Mouse (Mus musculus) MEL (cell line): Measurements from ENCODE around the gene Tsc22d1. TPM values are rescaled to one million over a fixed set of nuclear protein-coding genes. Genes with fewer than 3 reads are reported as not detected.

Experiments
- DNase-seq: peaks from one replicate; pipeline ENCODE4 v3.0.0; 2011; ENCODE audit warnings: low read depth, low spot score
- H3K27ac ChIP-seq: 2 replicates; pipeline ENCODE4 v1.5.1; 2012; ENCODE audit warnings: low read depth, mild to moderate bottlenecking, control low read depth, low read length, moderate library complexity; ENCODE audit not compliant: control insufficient read depth
- H3K27me3 ChIP-seq, 2 experiments: fragments of 150-350 bp in 1 of 2; sonication (generic) in 1 of 2; 2 replicates each; pipeline ENCODE4 v1.6.1; 2012; ENCODE audit warnings: low read length in 2 of 2, mild to moderate bottlenecking in 2 of 2, improper control_type of control experiment in 1 of 2, moderate library complexity in 1 of 2; ENCODE audit not compliant: insufficient read depth in 2 of 2, control insufficient read depth in 1 of 2
- H3K36me3 ChIP-seq, 2 experiments: 2 replicates each; pipeline ENCODE4 v1.6.1; 2012 to 2014; ENCODE audit warnings: low read length in 2 of 2, improper control_type of control experiment in 1 of 2, inconsistent platforms in 1 of 2, mild to moderate bottlenecking in 1 of 2; ENCODE audit not compliant: insufficient read depth in 2 of 2, control insufficient read depth in 1 of 2
- H3K4me1 ChIP-seq, 2 experiments: fragments of 150-350 bp in 1 of 2; sonication (generic) in 1 of 2; 2 replicates each; pipeline ENCODE4 v1.6.1; 2012; ENCODE audit warnings: low read length in 2 of 2, improper control_type of control experiment in 1 of 2, mild to moderate bottlenecking in 1 of 2; ENCODE audit not compliant: insufficient read depth in 2 of 2, control insufficient read depth in 1 of 2
- H3K4me3 ChIP-seq, 2 experiments: fragments of 150-350 bp in 1 of 2; sonication (generic) in 1 of 2; 2 replicates each; pipeline ENCODE4 v1.5.1; 2012; ENCODE audit warnings: low read depth in 2 of 2, low read length in 2 of 2, mild to moderate bottlenecking in 2 of 2, moderate library complexity in 2 of 2, control low read depth in 1 of 2, improper control_type of control experiment in 1 of 2; ENCODE audit not compliant: control insufficient read depth in 1 of 2, insufficient read depth in 1 of 2
- H3K79me2 ChIP-seq: 2 replicates; pipeline ENCODE4 v1.6.1; 2012; ENCODE audit warnings: mild to moderate bottlenecking, low read length, moderate library complexity; ENCODE audit not compliant: control insufficient read depth, poor library complexity, insufficient read depth
- H3K9ac ChIP-seq: 2 replicates; pipeline ENCODE4 v1.6.1; 2012; ENCODE audit warnings: low read depth, mild to moderate bottlenecking, control low read depth, low read length, moderate library complexity; ENCODE audit not compliant: control insufficient read depth, poor library complexity, severe bottlenecking
- H3K9me3 ChIP-seq: fragments of 150-350 bp; sonication (generic); replicated peaks from 2 replicates; pipeline ENCODE4 v1.6.1; 2012; ENCODE audit warnings: mild to moderate bottlenecking, low read length, improper control_type of control experiment, moderate library complexity; ENCODE audit not compliant: insufficient read depth
- CHD1 ChIP-seq: IDR thresholded peaks from 2 replicates; pipeline ENCODE4 v1.6.1; 2012; ENCODE audit warnings: low read depth, mild to moderate bottlenecking, inconsistent platforms, low read length, improper control_type of control experiment
- EP300 ChIP-seq, 2 experiments: IDR thresholded peaks; 2 replicates each; pipeline ENCODE4 v1.6.1; 2011; ENCODE audit warnings: improper control_type of control experiment in 2 of 2, low read length in 2 of 2, low read depth in 1 of 2, mild to moderate bottlenecking in 1 of 2
- ETS1 ChIP-seq: IDR thresholded peaks from 2 replicates; pipeline ENCODE4 v1.6.1; 2012; ENCODE audit warnings: low read depth, mild to moderate bottlenecking, inconsistent platforms, low read length, improper control_type of control experiment, moderate library complexity
- HCFC1 ChIP-seq: IDR thresholded peaks from 2 replicates; pipeline ENCODE4 v1.6.1; 2012; ENCODE audit warnings: low read depth, mild to moderate bottlenecking, inconsistent platforms, low read length, improper control_type of control experiment, moderate library complexity
- KAT2A ChIP-seq: conservative IDR thresholded peaks from 2 replicates; pipeline ENCODE4 v1.6.1; 2012; ENCODE audit warnings: low read depth, low read length, improper control_type of control experiment, inconsistent platforms
- MAFK ChIP-seq: IDR thresholded peaks from 2 replicates; pipeline ENCODE4 v1.6.1; 2011; ENCODE audit warnings: low read depth, mild to moderate bottlenecking, low read length, improper control_type of control experiment, borderline replicate concordance
- MAX ChIP-seq: IDR thresholded peaks from 2 replicates; pipeline ENCODE4 v1.6.1; 2011; ENCODE audit warnings: low read length, improper control_type of control experiment
- MAZ ChIP-seq: IDR thresholded peaks from 2 replicates; pipeline ENCODE4 v1.6.1; 2012; ENCODE audit warnings: low read depth, mild to moderate bottlenecking, inconsistent platforms, low read length, improper control_type of control experiment
- MEF2A ChIP-seq: IDR thresholded peaks from 2 replicates; pipeline ENCODE4 v1.6.1; 2014; ENCODE audit warnings: low read depth, mild to moderate bottlenecking, inconsistent platforms, low read length, improper control_type of control experiment; ENCODE audit not compliant: poor library complexity, insufficient replicate concordance, severe bottlenecking; ENCODE audit errors: extremely low read depth
- MXI1 ChIP-seq: IDR thresholded peaks from 2 replicates; pipeline ENCODE4 v1.6.1; 2011; ENCODE audit warnings: mild to moderate bottlenecking, low read depth, low read length, improper control_type of control experiment
- MYB ChIP-seq: IDR thresholded peaks from 2 replicates; pipeline ENCODE4 v1.6.1; 2011; ENCODE audit warnings: mild to moderate bottlenecking, low read depth, low read length, improper control_type of control experiment
- MYC ChIP-seq: IDR thresholded peaks from 2 replicates; pipeline ENCODE4 v1.6.1; 2011; ENCODE audit warnings: low read depth, mild to moderate bottlenecking, low read length, improper control_type of control experiment, moderate library complexity
- NRF1 ChIP-seq: IDR thresholded peaks from 2 replicates; pipeline ENCODE4 v1.6.1; 2014; ENCODE audit warnings: low read depth, mild to moderate bottlenecking, inconsistent platforms, low read length, improper control_type of control experiment, moderate library complexity; ENCODE audit not compliant: poor library complexity, insufficient read depth, severe bottlenecking
- POLR2A ChIP-seq, 2 experiments: IDR thresholded peaks; 2 replicates each; pipeline ENCODE4 v1.6.1; 2011 to 2012; ENCODE audit warnings: low read length in 2 of 2, mild to moderate bottlenecking in 2 of 2, control low read depth in 1 of 2, improper control_type of control experiment in 1 of 2, low read depth in 1 of 2, moderate library complexity in 1 of 2; ENCODE audit not compliant: control insufficient read depth in 1 of 2, insufficient read depth in 1 of 2, poor library complexity in 1 of 2
- RAD21 ChIP-seq: IDR thresholded peaks from 2 replicates; pipeline ENCODE4 v1.6.1; 2011; ENCODE audit warnings: mild to moderate bottlenecking, low read depth, low read length, improper control_type of control experiment
- RCOR1 ChIP-seq: IDR thresholded peaks from 2 replicates; pipeline ENCODE4 v1.6.1; 2012; ENCODE audit warnings: low read depth, mild to moderate bottlenecking, inconsistent platforms, low read length, improper control_type of control experiment
- SIN3A ChIP-seq: IDR thresholded peaks from 2 replicates; pipeline ENCODE4 v1.6.1; 2012; ENCODE audit warnings: low read length, improper control_type of control experiment, inconsistent platforms
- SMC3 ChIP-seq: IDR thresholded peaks from 2 replicates; pipeline ENCODE4 v1.6.1; 2011; ENCODE audit warnings: low read depth, low read length, improper control_type of control experiment
- TAL1 ChIP-seq: IDR thresholded peaks from 2 replicates; pipeline ENCODE4 v1.6.1; 2012; ENCODE audit warnings: mild to moderate bottlenecking, inconsistent platforms, low read length, moderate library complexity, mixed read lengths
- TBP ChIP-seq: IDR thresholded peaks from 2 replicates; pipeline ENCODE4 v1.8.0; 2011; ENCODE audit warnings: low read depth, low read length, improper control_type of control experiment
- TCF12 ChIP-seq: IDR thresholded peaks from 2 replicates; pipeline ENCODE4 v1.6.1; 2014; ENCODE audit warnings: low read depth, mild to moderate bottlenecking, inconsistent platforms, low read length, improper control_type of control experiment, moderate library complexity
- USF1 ChIP-seq: IDR thresholded peaks from 2 replicates; pipeline ENCODE4 v1.6.1; 2014; ENCODE audit warnings: low read depth, mild to moderate bottlenecking, inconsistent platforms, low read length, improper control_type of control experiment, moderate library complexity
- USF2 ChIP-seq, 2 experiments: IDR thresholded peaks; 2 replicates each; pipeline ENCODE4 v1.6.1; 2011 to 2012; ENCODE audit warnings: improper control_type of control experiment in 2 of 2, low read length in 2 of 2, borderline replicate concordance in 1 of 2, inconsistent platforms in 1 of 2, low read depth in 1 of 2, mild to moderate bottlenecking in 1 of 2; ENCODE audit not compliant: insufficient read depth in 1 of 2
- polyA plus RNA-seq, 2 experiments: library from polyadenylated mRNA; stranded (reverse) in 1 of 2; unstranded in 1 of 2; fragments of >175 nt in 1 of 2; fragments of >200 nt in 1 of 2; gene quantifications; 2 replicates each; pipeline versions ENCODE4 v1.2.1 to v1.2.4; 2012; ENCODE audit warnings: low replicate concordance in 2 of 2, low read depth in 1 of 2; ENCODE audit not compliant: insufficient read length in 2 of 2, insufficient read depth in 1 of 2, missing spikeins in 1 of 2
- total RNA-seq: library from RNA; depleted of rRNA; stranded (reverse); fragments of 300-350 nt; gene quantifications from 2 replicates; pipeline ENCODE4 v1.2.3, GENCODE M21; 2012; rRNA removed

The Tsc22d1 gene
- total RNA-seq (6.1 and 7.6 TPM in 2 replicates), polyA plus RNA-seq (10 to 100 TPM in 1 of 2 experiments, not detected in 1; 15.9 TPM)

DNA sequence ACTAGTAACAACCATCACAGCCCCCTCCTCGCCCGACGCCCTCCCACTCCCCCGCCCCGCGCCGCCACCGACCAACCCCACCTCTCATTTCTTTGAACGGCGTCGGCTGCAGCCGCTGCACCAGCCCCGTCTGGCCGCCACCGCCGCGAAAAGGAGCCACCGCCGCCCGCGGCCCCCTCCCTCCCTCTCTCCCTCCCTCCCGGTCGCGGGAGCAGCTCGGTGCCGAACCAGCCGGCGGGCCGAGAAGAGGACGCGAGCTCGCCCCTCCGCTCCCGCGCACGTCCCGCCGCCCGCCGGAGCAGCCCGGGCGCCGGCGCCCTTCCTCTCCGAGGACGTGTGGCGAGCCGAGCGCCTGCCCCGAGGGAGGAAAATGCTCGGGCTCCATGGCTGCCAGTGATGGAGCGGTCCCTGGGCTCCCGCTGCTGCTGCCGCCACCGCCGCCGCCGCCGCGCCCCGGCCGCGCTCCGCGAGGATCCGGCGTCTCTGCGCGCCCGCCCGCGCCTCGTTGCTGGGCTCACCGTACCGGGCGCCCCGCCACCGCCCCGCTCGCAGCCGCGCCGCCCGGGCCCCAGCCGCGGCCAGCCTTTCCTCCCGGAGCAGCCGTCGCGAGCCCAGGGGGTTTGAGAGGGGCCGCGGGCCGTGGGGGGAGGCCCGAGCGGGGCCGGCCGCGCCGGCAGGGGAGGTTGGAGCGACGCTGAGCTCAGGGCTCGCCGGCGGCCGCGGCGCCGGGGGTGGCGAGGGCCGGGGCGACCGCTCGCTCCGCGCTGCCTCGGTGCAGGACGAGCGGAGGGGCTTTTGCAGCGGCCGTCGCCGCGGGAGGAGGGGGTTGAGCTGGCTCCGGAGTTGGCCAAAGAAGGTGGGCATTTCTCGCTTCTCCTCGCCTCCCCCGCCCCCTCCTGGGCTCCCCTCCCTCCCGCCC, at the start of gene Tsc22d1:
Gene Tsc22d1 (plus strand): TSS at position 100 of the 919 bp plus-strand sequence.
- no peaks in the 10 kb centered on the region for H3K79me2 ChIP-seq
- no peak within 1 kb of the TSS for H3K9ac ChIP-seq
- no peak for DNase-seq
- H3K36me3 ChIP-seq: no peaks in the 10 kb centered on the region
- no peaks in the 10 kb centered on the region for H3K9me3 ChIP-seq
- TF ChIP-seq MAZ: no peak
- no peak for TF ChIP-seq ETS1
- TF ChIP-seq MAX: no peak
- TF ChIP-seq MAFK: no peak
- no peak for TF ChIP-seq TAL1
- TF ChIP-seq CHD1: no peak
- no peak for TF ChIP-seq POLR2A (IDR thresholded peaks at IDR 0.05; ENCODE audit: control insufficient read depth in 1 of 2, insufficient read depth in 1 of 2, low read depth in 1 of 2, low read length in 2 of 2, poor library complexity in 1 of 2)
- TF ChIP-seq HCFC1: no peak
- TF ChIP-seq NRF1: no peak
- TF ChIP-seq RCOR1: no peak
- H3K27me3 ChIP-seq: no peaks in the 10 kb centered on the region
- no peaks in the 10 kb centered on the region for H3K4me1 ChIP-seq
- H3K27ac ChIP-seq: no peak within 1 kb of the TSS
- no peak within 1 kb of the TSS for H3K4me3 ChIP-seq

DNA sequence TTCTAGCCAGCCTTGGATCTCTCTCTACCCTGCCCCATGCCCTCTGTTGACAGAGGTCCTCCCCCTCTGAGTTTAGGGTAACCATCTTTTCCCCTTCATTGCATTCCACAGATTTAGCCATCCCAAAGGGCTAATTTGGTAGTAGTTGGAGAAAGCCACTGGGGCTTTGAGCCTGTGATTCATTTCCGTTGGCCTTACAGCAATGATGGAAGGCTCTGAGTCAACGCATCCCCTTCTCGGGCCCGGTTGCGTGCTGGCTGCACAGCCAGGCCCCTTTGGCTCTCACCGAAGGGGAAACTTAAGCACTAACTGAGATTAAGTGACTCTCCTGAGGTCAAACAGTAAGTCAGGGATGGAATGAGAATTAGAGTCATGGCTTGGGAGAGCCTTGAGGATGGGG, 41.1 kb upstream of the Tsc22d1 start:
- H3K4me3 ChIP-seq: no peak overlapping the region
- no peak overlapping the region for H3K27ac ChIP-seq
- no peaks in the 10 kb centered on the region for H3K9me3 ChIP-seq
- H3K36me3 ChIP-seq: no peaks in the 10 kb centered on the region
- no peak for TF ChIP-seq SIN3A
- TF ChIP-seq USF1: no peak
- no peak for TF ChIP-seq RAD21
- TF ChIP-seq EP300 (IDR thresholded peaks at IDR 0.05; ENCODE audit: low read depth in 1 of 2, low read length in 2 of 2): no peak
- no peak for TF ChIP-seq USF2 (IDR thresholded peaks at IDR 0.05; ENCODE audit: borderline replicate concordance in 1 of 2, insufficient read depth in 1 of 2, low read depth in 1 of 2, low read length in 2 of 2)
- TF ChIP-seq MEF2A: no peak
- TF ChIP-seq SMC3: no peak
- TF ChIP-seq TCF12: no peak
- no peak for TF ChIP-seq TBP
- TF ChIP-seq MYB: no peak
- TF ChIP-seq MYC: no peak
- no peak for TF ChIP-seq MXI1
- TF ChIP-seq NRF1: no peak
- TF ChIP-seq TAL1: no peak
- no peak for TF ChIP-seq KAT2A
- H3K79me2 ChIP-seq: no peaks in the 10 kb centered on the region
- no peaks in the 10 kb centered on the region for H3K4me1 ChIP-seq
- no peak overlapping the region for H3K9ac ChIP-seq
- no peaks in the 10 kb centered on the region; a peak in 1 of 4 replicates for H3K27me3 ChIP-seq
- no peak for DNase-seq
